In genomic region chr15:102517976-102518858, GRCm38 (mm10) we compare ENCODE assay signal across 8 mouse cellular contexts. TPM values are rescaled to one million over a fixed set of nuclear protein-coding genes. Genes with fewer than 3 reads are reported as not detected.
DNase-seq lines count a peak whose midpoint lies in the region; ATAC-seq lines count a peak whose summit lies in the region.

Gene Tarbp2 (plus strand): TSS chr15:102518192.

- H3K9me3 ChIP-seq in hindbrain, embryonic 12.5 days (replicated peaks): no peaks in the 10 kb centered on the region

- peak; percentile 100 for DNase-seq in NIH3T3 (ENCODE audit: low read depth)
- DNase-seq in cerebellum, postnatal 10 days: peak; percentile 99 to 100
- DNase-seq in frontal cortex, postnatal 10 days (ENCODE audit: low spot score in 2 of 2): peak; percentile 100
- peak; percentile 99 to 100 for DNase-seq in layer of hippocampus, postnatal 14 days (ENCODE audit: low spot score in 2 of 2)
- DNase-seq in lung, postnatal 14 days: peak; percentile 99
- DNase-seq in retina, adult 2 months (ENCODE audit: low read depth, low spot score): peak; percentile 97
- peak; percentile 99 to 100 for DNase-seq in thymus, postnatal 36 days

- H3K4me3 ChIP-seq in hindbrain, embryonic 12.5 days: peak within 1 kb of the TSS; percentile 55

- peaks cover 16% of the 10 kb centered on the region for H3K36me3 ChIP-seq in hindbrain, embryonic 12.5 days

- ATAC-seq in hindbrain, embryonic 12.5 days (ENCODE audit: low FRiP score): peak; percentile 93

- H3K4me2 ChIP-seq in hindbrain, embryonic 12.5 days (replicated peaks): peak within 1 kb of the TSS; percentile 82

- peak within 1 kb of the TSS; percentile 99 for H3K27ac ChIP-seq in hindbrain, embryonic 12.5 days

- peaks cover 40% of the 10 kb centered on the region for H3K4me1 ChIP-seq in hindbrain, embryonic 12.5 days

- 1% methylated on average over 58 of the region's 60 CpGs for WGBS in hindbrain, embryonic 12.5 days

- no peaks in the 10 kb centered on the region for H3K27me3 ChIP-seq in hindbrain, embryonic 12.5 days

- peak within 1 kb of the TSS; percentile 88 for H3K9ac ChIP-seq in hindbrain, embryonic 12.5 days

RNA-seq across cellular contexts. Expression of gene Tarbp2, which starts in this region (rescaled TPM):
- polyA plus RNA-seq in hindbrain, embryonic 12.5 days (2016; fragmentation: Nextera tagmentation; extraction: Ambion mirVana): 93.0 and 94.0 TPM in 2 replicates
- 10 to 100 TPM; 34.9 to 41.8 TPM for total RNA-seq in layer of hippocampus, postnatal 14 days (2021)

Comparison
In these comparisons a context has a peak if more than half of its experiments do, and no peak if none do; other contexts are left out.
1. Peak in every context shown above with its lines: DNase-seq, ATAC-seq, H3K4me3 ChIP-seq and H3K27ac ChIP-seq.